Mouse (Mus musculus): ENCODE measurements around the gene Tmem88.

DNA sequence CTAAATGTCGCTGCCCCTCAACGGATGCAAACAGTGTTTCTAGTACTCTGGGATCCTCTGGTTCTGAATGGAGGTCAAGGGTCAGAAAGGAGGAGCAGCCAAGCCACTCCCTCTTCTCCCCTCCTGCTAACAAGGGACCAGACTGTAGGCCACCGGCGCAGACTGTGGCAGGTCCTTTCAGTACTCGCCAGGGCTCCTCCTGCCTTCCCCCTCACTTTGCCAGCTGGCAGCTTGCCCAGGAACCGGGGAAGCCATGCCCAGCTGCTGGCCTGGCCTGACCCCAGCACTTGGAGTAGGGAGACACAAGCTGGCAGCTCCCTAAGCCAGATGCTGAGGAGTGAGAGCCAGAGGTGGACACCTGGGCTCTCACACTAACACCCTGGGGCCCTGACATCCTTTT lies 33.1 kb downstream of the Tmem88 start:
- no peak; the same call in none of the 2 replicates for TF ChIP-seq POLR2A (IDR thresholded peaks at IDR 0.05; ENCODE audit: insufficient read depth, low read depth, low read length)
- no peak for TF ChIP-seq CTCF (IDR thresholded peaks at IDR 0.05)
